Mouse (Mus musculus): ENCODE data around the gene Flt4. TPM values are rescaled to one million over a fixed set of nuclear protein-coding genes. Genes with fewer than 3 reads are reported as not detected.
"Not testable (repeated sequence)": the region's sequence is repeated elsewhere in the genome, so short reads cannot be mapped to it uniquely, and the experiment has no call there.

The Flt4 gene
- polyA plus RNA-seq (2014; fragmentation: Nextera tagmentation; extraction: Ambion mirVana) = 4.5 and 5.8 TPM in 2 replicates

DNA sequence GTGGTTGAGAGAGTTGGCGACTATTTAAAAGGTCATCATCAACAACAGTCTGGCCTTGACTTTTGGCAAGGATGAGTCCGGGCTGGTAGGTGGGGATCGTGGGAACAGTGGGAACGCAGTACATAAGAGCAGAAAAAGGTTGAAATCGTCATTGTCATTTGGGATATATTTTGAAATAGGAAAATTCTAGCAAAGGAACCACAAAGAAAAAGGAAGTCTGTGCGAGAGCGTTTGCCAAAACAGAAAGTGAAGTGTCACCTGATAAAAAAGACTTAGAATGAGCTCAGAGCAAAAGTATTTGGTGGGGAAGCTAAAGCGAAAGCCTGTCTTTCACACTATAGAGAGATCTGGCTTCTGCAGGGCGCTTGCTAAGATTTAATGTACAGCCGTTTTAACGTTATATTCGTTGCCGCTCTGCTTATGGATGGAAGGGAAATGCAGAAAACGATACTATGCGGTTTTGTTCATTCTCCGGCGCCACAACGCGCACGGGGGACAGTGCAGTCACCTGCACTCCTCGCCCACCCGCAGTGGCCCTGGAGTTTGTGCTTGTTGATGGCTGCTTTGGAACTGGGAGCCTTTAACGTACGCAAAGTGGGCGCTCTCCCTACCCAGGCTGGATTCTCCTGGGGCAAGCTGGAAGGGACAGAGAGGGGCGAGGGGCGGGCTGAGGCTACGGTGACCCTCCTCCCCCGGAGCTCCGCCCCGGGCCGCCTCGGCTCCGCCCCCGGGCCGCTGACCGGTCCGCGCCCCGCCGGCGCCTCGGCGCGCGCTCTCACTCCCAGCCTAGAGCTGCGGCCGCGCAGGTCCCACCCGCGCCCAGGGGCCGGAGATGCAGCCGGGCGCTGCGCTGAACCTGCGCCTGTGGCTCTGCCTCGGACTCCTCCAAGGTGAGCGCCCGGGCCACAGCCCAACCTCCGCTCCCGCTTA is at the start of gene Flt4:
Gene Flt4, plus strand, starts transcription at position 326 of the 930 bp plus-strand sequence.
- not testable (repeated sequence) for H3K36me3 ChIP-seq (ENCODE audit: control insufficient read depth, insufficient read depth, low read length); H3K27ac ChIP-seq (replicated peaks; ENCODE audit: low read depth, low read length); H3K4me1 ChIP-seq (ENCODE audit: control insufficient read depth, insufficient read depth, low read length); H3K9me3 ChIP-seq (ENCODE audit: control insufficient read depth, low read length)
- Histone ChIP-seq H3K27me3 (ENCODE audit: control insufficient read depth, insufficient read depth, low read length) (peaks cover 24% of the 10 kb centered on the region), H3K9ac (ENCODE audit: low read length) (peak within 1 kb of the TSS; percentile 17; the same call in 1 of the 2 replicates), H3K4me2 (ENCODE audit: low read depth, severe bottlenecking) (peak within 1 kb of the TSS; percentile 54), H3K4me3 (ENCODE audit: low read depth, low read length) (peak within 1 kb of the TSS; percentile 39)
- 7% methylated on average over 37 of the region's 61 CpGs for WGBS
- ATAC-seq (ENCODE audit: insufficient number of reproducible peaks, low FRiP score, low TSS enrichment, low read depth) (peak; percentile 69; the same call in 1 of the 2 replicates), DNase-seq (ENCODE audit: low spot score) (peak; percentile 33)

- not testable (repeated sequence) for H3K4me3 ChIP-seq (ENCODE audit: low read depth, low read length); DNase-seq (ENCODE audit: low spot score)
- WGBS = 36% methylated on average over 2 of the region's 2 CpGs
Measured at GRCm38 (mm10) chr11:49575054-49575453, 34.0 kb upstream of the Flt4 start.

DNA sequence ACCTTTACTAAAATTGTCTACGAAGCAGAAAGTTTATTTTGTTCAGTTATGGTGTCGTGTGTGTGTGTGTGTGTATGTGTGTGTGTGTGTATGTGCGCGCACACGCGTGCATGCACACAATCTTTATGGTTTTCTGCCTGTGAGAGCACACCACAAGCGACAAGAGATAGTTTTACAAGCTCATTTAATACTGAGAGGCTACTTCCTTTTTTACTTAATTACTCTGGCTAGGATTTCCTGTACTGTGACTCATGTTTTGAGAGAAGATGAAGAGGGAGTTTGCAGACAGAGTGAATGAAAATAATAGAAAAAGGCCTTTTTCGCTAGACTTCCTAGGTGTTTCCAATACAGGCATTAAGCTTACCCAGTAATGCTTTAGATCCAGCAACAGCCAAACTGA is 28.6 kb upstream of the Flt4 start:
- not testable (repeated sequence) for H3K27ac ChIP-seq (replicated peaks; ENCODE audit: low read depth, low read length); H3K4me3 ChIP-seq (ENCODE audit: low read depth, low read length); H3K4me1 ChIP-seq (ENCODE audit: control insufficient read depth, insufficient read depth, low read length); H3K9ac ChIP-seq (ENCODE audit: low read length); H3K36me3 ChIP-seq (ENCODE audit: control insufficient read depth, insufficient read depth, low read length); H3K27me3 ChIP-seq (ENCODE audit: control insufficient read depth, insufficient read depth, low read length); DNase-seq (ENCODE audit: low spot score); H3K9me3 ChIP-seq (ENCODE audit: control insufficient read depth, low read length); H3K4me2 ChIP-seq (ENCODE audit: low read depth, severe bottlenecking); ATAC-seq (ENCODE audit: insufficient number of reproducible peaks, low FRiP score, low TSS enrichment, low read depth)
- WGBS = 83% methylated on average over 8 of the region's 8 CpGs

More at GRCm38 (mm10) chr11:49575054-49575453, 34.0 kb upstream of the Flt4 start:
- not testable (repeated sequence) for H3K9me3 ChIP-seq (ENCODE audit: control insufficient read depth, low read length); H3K27ac ChIP-seq (replicated peaks; ENCODE audit: low read depth, low read length); H3K4me2 ChIP-seq (ENCODE audit: low read depth, severe bottlenecking); H3K4me1 ChIP-seq (ENCODE audit: control insufficient read depth, insufficient read depth, low read length); ATAC-seq (ENCODE audit: insufficient number of reproducible peaks, low FRiP score, low TSS enrichment, low read depth); H3K36me3 ChIP-seq (ENCODE audit: control insufficient read depth, insufficient read depth, low read length); H3K9ac ChIP-seq (ENCODE audit: low read length); H3K27me3 ChIP-seq (ENCODE audit: control insufficient read depth, insufficient read depth, low read length)

DNA sequence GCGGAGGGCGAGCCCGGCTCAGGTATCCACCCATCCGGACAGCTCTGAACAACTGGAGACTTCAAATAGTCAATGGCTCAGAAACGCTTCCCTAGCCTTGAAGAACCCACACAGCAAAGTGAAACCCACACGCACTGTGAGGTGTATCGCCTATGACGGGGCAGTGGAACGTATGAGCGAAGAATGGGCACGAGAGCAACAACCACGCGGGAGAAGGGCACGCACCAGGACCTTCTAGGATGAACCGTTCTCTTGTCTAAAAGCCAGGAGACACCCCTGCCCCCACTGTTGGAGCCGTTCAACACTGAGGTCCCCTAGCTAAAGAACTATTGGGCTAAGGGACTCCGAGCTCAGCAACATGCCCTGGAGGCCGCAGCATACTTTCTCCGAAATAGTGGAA is 18.9 kb upstream of the Flt4 start:
- no peaks in the 10 kb centered on the region for H3K27me3 ChIP-seq (ENCODE audit: control insufficient read depth, insufficient read depth, low read length)
- DNase-seq (ENCODE audit: low spot score) (no peak), ATAC-seq (ENCODE audit: insufficient number of reproducible peaks, low FRiP score, low TSS enrichment, low read depth) (no peak)
- no peak overlapping the region for H3K4me3 ChIP-seq (ENCODE audit: low read depth, low read length)
- no peaks in the 10 kb centered on the region for H3K4me1 ChIP-seq (ENCODE audit: control insufficient read depth, insufficient read depth, low read length)
- no peak overlapping the region for H3K4me2 ChIP-seq (ENCODE audit: low read depth, severe bottlenecking)
- H3K27ac ChIP-seq (replicated peaks; ENCODE audit: low read depth, low read length) = no peak overlapping the region
- WGBS = 92% methylated on average over 19 of the region's 19 CpGs
- H3K9ac ChIP-seq (ENCODE audit: low read length) = no peak overlapping the region
- H3K9me3 ChIP-seq (ENCODE audit: control insufficient read depth, low read length) = no peaks in the 10 kb centered on the region
- H3K36me3 ChIP-seq (ENCODE audit: control insufficient read depth, insufficient read depth, low read length) = no peaks in the 10 kb centered on the region

GRCm38 (mm10) chr11:49597149-49597548 is 11.9 kb upstream of the Flt4 start:
- H3K27me3 ChIP-seq (ENCODE audit: control insufficient read depth, insufficient read depth, low read length); ATAC-seq (ENCODE audit: insufficient number of reproducible peaks, low FRiP score, low TSS enrichment, low read depth); H3K9me3 ChIP-seq (ENCODE audit: control insufficient read depth, low read length); H3K9ac ChIP-seq (ENCODE audit: low read length); H3K36me3 ChIP-seq (ENCODE audit: control insufficient read depth, insufficient read depth, low read length); H3K27ac ChIP-seq (replicated peaks; ENCODE audit: low read depth, low read length); DNase-seq (ENCODE audit: low spot score); H3K4me3 ChIP-seq (ENCODE audit: low read depth, low read length); H3K4me1 ChIP-seq (ENCODE audit: control insufficient read depth, insufficient read depth, low read length); H3K4me2 ChIP-seq (ENCODE audit: low read depth, severe bottlenecking): not testable (repeated sequence)
- WGBS = 72% methylated on average over 2 of the region's 2 CpGs

GRCm38 (mm10) chr11:49608306-49608705 is 757 bp upstream of the Flt4 start:
- DNase-seq (ENCODE audit: low spot score); H3K27ac ChIP-seq (replicated peaks; ENCODE audit: low read depth, low read length); H3K9ac ChIP-seq (ENCODE audit: low read length); ATAC-seq (ENCODE audit: insufficient number of reproducible peaks, low FRiP score, low TSS enrichment, low read depth); H3K4me1 ChIP-seq (ENCODE audit: control insufficient read depth, insufficient read depth, low read length); H3K36me3 ChIP-seq (ENCODE audit: control insufficient read depth, insufficient read depth, low read length); H3K9me3 ChIP-seq (ENCODE audit: control insufficient read depth, low read length); H3K4me3 ChIP-seq (ENCODE audit: low read depth, low read length); H3K4me2 ChIP-seq (ENCODE audit: low read depth, severe bottlenecking): not testable (repeated sequence)
- H3K27me3 ChIP-seq (ENCODE audit: control insufficient read depth, insufficient read depth, low read length) = peaks cover 24% of the 10 kb centered on the region
- WGBS = 79% methylated on average over 5 of the region's 5 CpGs

DNA sequence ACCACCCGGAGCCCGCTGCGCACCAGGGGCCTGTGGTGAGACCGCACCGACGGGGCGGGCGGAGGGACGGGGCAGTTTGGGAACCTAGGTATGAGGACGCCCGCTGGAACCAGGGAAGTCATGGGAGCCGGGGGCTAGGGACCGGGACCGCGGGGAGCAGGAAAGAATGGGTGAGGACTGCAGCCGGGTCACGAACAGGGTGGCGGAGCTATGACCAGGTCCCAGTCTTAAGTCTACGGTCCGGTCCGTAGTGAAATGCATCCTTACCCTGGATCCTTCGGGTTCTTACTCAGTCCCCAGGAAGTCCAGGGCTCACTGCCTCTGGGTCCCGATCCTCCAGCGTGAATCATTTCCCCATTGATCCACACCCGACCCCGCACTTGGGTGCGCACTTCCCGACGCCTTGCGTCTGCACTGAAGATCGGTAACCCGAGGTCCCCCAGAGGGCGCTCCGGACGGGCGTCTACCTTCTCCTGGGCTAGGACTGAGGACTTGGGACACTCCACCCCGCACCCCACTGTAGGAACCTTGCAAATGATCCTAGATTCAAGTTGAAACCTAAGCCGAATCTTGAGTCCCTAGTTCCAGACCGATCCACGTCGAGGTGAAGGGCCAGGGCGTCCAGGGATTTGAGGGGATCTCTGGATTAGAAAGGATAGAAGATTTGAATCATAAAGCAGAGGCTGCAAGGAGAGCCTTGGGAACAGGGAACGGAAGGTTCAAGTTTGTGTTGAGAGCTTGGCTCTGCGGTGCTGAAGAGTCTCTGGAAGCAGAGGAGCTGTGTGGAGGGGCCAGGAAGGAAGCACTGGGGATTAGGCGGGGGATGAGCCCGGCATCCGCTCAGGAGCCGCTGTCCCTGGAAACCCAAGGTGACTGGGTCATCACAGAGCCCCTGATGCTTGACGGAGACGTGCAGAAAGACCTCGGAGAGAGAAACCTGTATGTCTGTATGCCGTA is 1.1 kb downstream of the Flt4 start:
- H3K27ac ChIP-seq (replicated peaks; ENCODE audit: low read depth, low read length); H3K4me1 ChIP-seq (ENCODE audit: control insufficient read depth, insufficient read depth, low read length); H3K36me3 ChIP-seq (ENCODE audit: control insufficient read depth, insufficient read depth, low read length); H3K9me3 ChIP-seq (ENCODE audit: control insufficient read depth, low read length): not testable (repeated sequence)
- H3K4me2 ChIP-seq (ENCODE audit: low read depth, severe bottlenecking) = peak overlapping the region; percentile 54
- H3K27me3 ChIP-seq (ENCODE audit: control insufficient read depth, insufficient read depth, low read length) = peaks cover 24% of the 10 kb centered on the region
- peak overlapping the region; percentile 39 for H3K4me3 ChIP-seq (ENCODE audit: low read depth, low read length)
- H3K9ac ChIP-seq (ENCODE audit: low read length) = peak overlapping the region; percentile 17; the same call in 1 of the 2 replicates
- 1% methylated on average over 49 of the region's 52 CpGs for WGBS
- peak; percentile 51 for DNase-seq (ENCODE audit: low spot score)
- 0 out of 2 replicates have a peak, but pooled peaks have one; percentile 27 for ATAC-seq (ENCODE audit: insufficient number of reproducible peaks, low FRiP score, low TSS enrichment, low read depth)

DNA sequence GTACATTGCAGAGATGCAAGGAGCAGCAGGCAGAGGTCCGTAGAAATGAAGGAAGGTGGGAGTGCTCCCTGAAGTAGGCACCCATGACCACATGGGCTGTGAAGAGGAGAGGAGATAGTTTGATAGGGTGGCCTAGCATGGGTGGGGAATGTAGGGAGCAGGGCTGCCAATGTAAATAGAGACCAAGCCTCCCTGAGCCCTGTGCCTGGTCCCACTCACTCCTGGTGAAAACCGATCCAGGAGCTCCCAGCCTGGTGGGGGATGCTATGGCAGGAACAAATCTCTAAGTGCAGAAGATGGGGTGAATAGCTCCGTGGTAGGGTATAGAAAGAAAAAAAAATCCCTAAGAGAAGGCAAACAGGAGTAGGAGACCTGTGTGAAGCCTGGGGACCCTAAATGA is 2.3 kb downstream of the Flt4 start:
- H3K9ac ChIP-seq (ENCODE audit: low read length); H3K4me3 ChIP-seq (ENCODE audit: low read depth, low read length); H3K36me3 ChIP-seq (ENCODE audit: control insufficient read depth, insufficient read depth, low read length); H3K27ac ChIP-seq (replicated peaks; ENCODE audit: low read depth, low read length); H3K9me3 ChIP-seq (ENCODE audit: control insufficient read depth, low read length); ATAC-seq (ENCODE audit: insufficient number of reproducible peaks, low FRiP score, low TSS enrichment, low read depth); H3K4me1 ChIP-seq (ENCODE audit: control insufficient read depth, insufficient read depth, low read length); H3K4me2 ChIP-seq (ENCODE audit: low read depth, severe bottlenecking): not testable (repeated sequence)
- WGBS = 23% methylated on average over 3 of the region's 3 CpGs
- peak; percentile 19 for DNase-seq (ENCODE audit: low spot score)
- peaks cover 24% of the 10 kb centered on the region for H3K27me3 ChIP-seq (ENCODE audit: control insufficient read depth, insufficient read depth, low read length)
